18 mouse cellular contexts compared by ENCODE assay signal in genomic region chr6:64616843-64617242, GRCm38 (mm10).
DNase-seq lines count a peak whose midpoint lies in the region; ATAC-seq and TF ChIP-seq lines count a peak whose summit lies in the region.
"Had no signal": no experiment of that assay in that cellular context is flagged by ENCODE, and none has a peak within 500 bp of the region (broad histone marks: within the 10 kb centered on the region; RNA-seq: fewer than 3 reads in every experiment).

No protein-coding gene starts in this region.

- WGBS in embryonic facial prominence, embryonic 14.5 days: 38% methylated on average over 4 of the region's 4 CpGs
- 67% methylated on average over 4 of the region's 4 CpGs for WGBS in embryonic facial prominence, embryonic 10.5 days
- 57% methylated on average over 4 of the region's 4 CpGs for WGBS in hindbrain, embryonic 11.5 days
- 49% methylated on average over 4 of the region's 4 CpGs for WGBS in hindbrain, embryonic 13.5 days
- 49% methylated on average over 4 of the region's 4 CpGs for WGBS in midbrain, postnatal 0 days
- WGBS in midbrain, embryonic 10.5 days: 72% methylated on average over 4 of the region's 4 CpGs

- H3K9ac ChIP-seq in embryonic facial prominence, embryonic 14.5 days (ENCODE audit: low read depth, low read length): no peak overlapping the region
- H3K9ac ChIP-seq in hindbrain, embryonic 11.5 days (ENCODE audit: low read depth, low read length): no peak overlapping the region
- H3K9ac ChIP-seq in hindbrain, embryonic 13.5 days: no peak overlapping the region
- H3K9ac ChIP-seq in midbrain, postnatal 0 days (replicated peaks; ENCODE audit: low read length, poor library complexity, severe bottlenecking): no peak overlapping the region
- H3K9ac ChIP-seq: forebrain, embryonic 12.5 days; heart, embryonic 12.5 days; limb, embryonic 15.5 days had no signal

- DNase-seq in embryonic facial prominence, embryonic 14.5 days (ENCODE audit: low spot score): peak; percentile 51
- no peak for DNase-seq in embryonic facial prominence, embryonic 10.5 days (ENCODE audit: low spot score)
- DNase-seq in hindbrain, embryonic 11.5 days (ENCODE audit: low spot score): no peak
- peak; percentile 29 for DNase-seq in midbrain, postnatal 0 days (ENCODE audit: low spot score)
- DNase-seq in midbrain, embryonic 10.5 days (ENCODE audit: low spot score): no peak
- DNase-seq in mesoderm, embryonic 11.5 days (ENCODE audit: low read depth, low spot score): peak; percentile 23
- DNase-seq: embryo, embryonic 11 days; kidney, adult 11 months; lung, postnatal 10 days; right cerebral cortex, adult 18-20 months had no signal

- no peaks in the 10 kb centered on the region; the same call in 1 of the 2 replicates for H3K4me1 ChIP-seq in embryonic facial prominence, embryonic 14.5 days (ENCODE audit: control insufficient read depth, insufficient read depth, low read length)
- no peaks in the 10 kb centered on the region for H3K4me1 ChIP-seq in embryonic facial prominence, embryonic 10.5 days
- H3K4me1 ChIP-seq in hindbrain, embryonic 11.5 days (replicated peaks; ENCODE audit: control insufficient read depth, insufficient read depth, low read length): no peaks in the 10 kb centered on the region
- H3K4me1 ChIP-seq in hindbrain, embryonic 13.5 days (replicated peaks): peaks cover 19% of the 10 kb centered on the region
- H3K4me1 ChIP-seq in midbrain, postnatal 0 days (ENCODE audit: insufficient read depth, low read length): 0 out of 2 replicates have a peak, but pooled peaks cover 3% of the 10 kb centered on the region
- no peaks in the 10 kb centered on the region for H3K4me1 ChIP-seq in midbrain, embryonic 10.5 days
- H3K4me1 ChIP-seq: heart, embryonic 12.5 days; limb, embryonic 15.5 days had no signal

- ATAC-seq in embryonic facial prominence, embryonic 14.5 days (ENCODE audit: low read depth): no peak
- no peak for ATAC-seq in hindbrain, embryonic 11.5 days (ENCODE audit: low FRiP score)
- ATAC-seq in hindbrain, embryonic 13.5 days (ENCODE audit: low FRiP score): no peak
- ATAC-seq in midbrain, postnatal 0 days (ENCODE audit: low FRiP score): no peak
- no peak for ATAC-seq in monocyte, adult 5-6 weeks (replicated peaks; ENCODE audit: insufficient number of reproducible peaks, low FRiP score, low TSS enrichment, poor library complexity, severe bottlenecking)
- ATAC-seq: CD4-positive, CD25-positive, alpha-beta regulatory T cell, adult 4 months had no signal

- no peaks in the 10 kb centered on the region for H3K36me3 ChIP-seq in embryonic facial prominence, embryonic 14.5 days (ENCODE audit: control insufficient read depth, insufficient read depth, low read length)
- H3K36me3 ChIP-seq in embryonic facial prominence, embryonic 10.5 days (replicated peaks): no peaks in the 10 kb centered on the region
- H3K36me3 ChIP-seq in hindbrain, embryonic 11.5 days (ENCODE audit: control insufficient read depth, insufficient read depth, low read length): no peaks in the 10 kb centered on the region
- no peaks in the 10 kb centered on the region for H3K36me3 ChIP-seq in hindbrain, embryonic 13.5 days
- no peaks in the 10 kb centered on the region for H3K36me3 ChIP-seq in midbrain, postnatal 0 days (ENCODE audit: insufficient read depth, low read length)
- no peaks in the 10 kb centered on the region for H3K36me3 ChIP-seq in midbrain, embryonic 10.5 days
- H3K36me3 ChIP-seq: forebrain, embryonic 12.5 days; G1E; heart, embryonic 12.5 days; limb, embryonic 15.5 days had no signal

- H3K4me2 ChIP-seq in embryonic facial prominence, embryonic 14.5 days (ENCODE audit: low read depth, low read length): no peak overlapping the region
- H3K4me2 ChIP-seq in hindbrain, embryonic 11.5 days (replicated peaks; ENCODE audit: low read depth, low read length): no peak overlapping the region
- no peak overlapping the region for H3K4me2 ChIP-seq in hindbrain, embryonic 13.5 days
- H3K4me2 ChIP-seq in midbrain, postnatal 0 days (ENCODE audit: low read depth, low read length, poor library complexity, severe bottlenecking): no peak overlapping the region
- H3K4me2 ChIP-seq: forebrain, embryonic 12.5 days; heart, embryonic 12.5 days; limb, embryonic 15.5 days had no signal

- H3K27ac ChIP-seq in embryonic facial prominence, embryonic 14.5 days (replicated peaks; ENCODE audit: low read depth, low read length): no peak overlapping the region
- H3K27ac ChIP-seq in embryonic facial prominence, embryonic 10.5 days (replicated peaks): no peak overlapping the region
- H3K27ac ChIP-seq in hindbrain, embryonic 11.5 days (ENCODE audit: low read depth, low read length): peak overlapping the region; percentile 2; the same call in 1 of the 2 replicates
- no peak overlapping the region; the same call in 1 of the 2 replicates for H3K27ac ChIP-seq in hindbrain, embryonic 13.5 days
- H3K27ac ChIP-seq in midbrain, postnatal 0 days (ENCODE audit: low read depth, low read length): no peak overlapping the region
- no peak overlapping the region for H3K27ac ChIP-seq in midbrain, embryonic 10.5 days (replicated peaks)
- H3K27ac ChIP-seq: forebrain, embryonic 12.5 days; limb, embryonic 15.5 days had no signal

- no peaks in the 10 kb centered on the region for H3K9me3 ChIP-seq in embryonic facial prominence, embryonic 14.5 days (ENCODE audit: control insufficient read depth, low read length)
- no peaks in the 10 kb centered on the region for H3K9me3 ChIP-seq in embryonic facial prominence, embryonic 10.5 days
- H3K9me3 ChIP-seq in hindbrain, embryonic 11.5 days (ENCODE audit: control insufficient read depth, low read length): no peaks in the 10 kb centered on the region
- no peaks in the 10 kb centered on the region for H3K9me3 ChIP-seq in hindbrain, embryonic 13.5 days
- no peaks in the 10 kb centered on the region for H3K9me3 ChIP-seq in midbrain, postnatal 0 days (ENCODE audit: low read length)
- no peaks in the 10 kb centered on the region for H3K9me3 ChIP-seq in midbrain, embryonic 10.5 days (replicated peaks)
- H3K9me3 ChIP-seq: forebrain, embryonic 12.5 days; G1E; heart, embryonic 12.5 days; limb, embryonic 15.5 days had no signal

- no peak for TF ChIP-seq CTCF in midbrain, postnatal 0 days (IDR thresholded peaks at IDR 0.05)

- H3K4me3 ChIP-seq in embryonic facial prominence, embryonic 14.5 days (ENCODE audit: low read depth, low read length): no peak overlapping the region
- no peak overlapping the region for H3K4me3 ChIP-seq in embryonic facial prominence, embryonic 10.5 days
- no peak overlapping the region for H3K4me3 ChIP-seq in hindbrain, embryonic 11.5 days (ENCODE audit: low read depth, low read length)
- no peak overlapping the region for H3K4me3 ChIP-seq in hindbrain, embryonic 13.5 days
- H3K4me3 ChIP-seq in midbrain, postnatal 0 days (ENCODE audit: low read depth, low read length): no peak overlapping the region
- no peak overlapping the region for H3K4me3 ChIP-seq in midbrain, embryonic 10.5 days
- H3K4me3 ChIP-seq: forebrain, embryonic 12.5 days; heart, embryonic 12.5 days; limb, embryonic 15.5 days; myocyte had no signal

- H3K27me3 ChIP-seq in embryonic facial prominence, embryonic 14.5 days (replicated peaks; ENCODE audit: control insufficient read depth, insufficient read depth, low read length): no peaks in the 10 kb centered on the region
- H3K27me3 ChIP-seq in embryonic facial prominence, embryonic 10.5 days (replicated peaks; ENCODE audit: low read depth, poor library complexity, severe bottlenecking): no peaks in the 10 kb centered on the region
- H3K27me3 ChIP-seq in hindbrain, embryonic 11.5 days (ENCODE audit: control insufficient read depth, insufficient read depth, low read length): no peaks in the 10 kb centered on the region
- H3K27me3 ChIP-seq in hindbrain, embryonic 13.5 days: no peaks in the 10 kb centered on the region
- no peaks in the 10 kb centered on the region for H3K27me3 ChIP-seq in midbrain, postnatal 0 days (ENCODE audit: insufficient read depth, low read length)
- no peaks in the 10 kb centered on the region for H3K27me3 ChIP-seq in midbrain, embryonic 10.5 days (ENCODE audit: low read depth, poor library complexity, severe bottlenecking)
- H3K27me3 ChIP-seq: forebrain, embryonic 12.5 days; heart, embryonic 12.5 days; limb, embryonic 15.5 days had no signal

Comparison
In these comparisons a context has a peak if more than half of its experiments do, and no peak if none do; other contexts are left out.
1. DNase-seq: peak in embryonic facial prominence, embryonic 14.5 days (single experiment), midbrain, postnatal 0 days (single experiment) and mesoderm, embryonic 11.5 days (single experiment); none in embryonic facial prominence, embryonic 10.5 days (single experiment), hindbrain, embryonic 11.5 days (single experiment) and midbrain, embryonic 10.5 days (single experiment).